In genomic region chr15:78403301-78403741, GRCm38 (mm10) we compare ENCODE assay signal across 9 mouse cellular contexts. TPM values are rescaled to one million over a fixed set of nuclear protein-coding genes. Genes with fewer than 3 reads are reported as not detected.
DNase-seq lines count a peak whose midpoint lies in the region; ATAC-seq and TF ChIP-seq lines count a peak whose summit lies in the region.
"Had no signal": no experiment of that assay in that cellular context is flagged by ENCODE, and none has a peak within 500 bp of the region (broad histone marks: within the 10 kb centered on the region; RNA-seq: fewer than 3 reads in every experiment).

No protein-coding gene starts in this region.

- no peak for ATAC-seq in lung, postnatal 0 days
- no peak for ATAC-seq in CD4-positive, CD25-positive, alpha-beta regulatory T cell, adult 4 months

- H3K27ac ChIP-seq in lung, postnatal 0 days (ENCODE audit: low read length): peak overlapping the region; percentile 98
- H3K27ac ChIP-seq: limb, embryonic 12.5 days had no signal

- H3K4me3 ChIP-seq in lung, postnatal 0 days (ENCODE audit: low read depth, low read length): no peak overlapping the region
- H3K4me3 ChIP-seq: limb, embryonic 12.5 days had no signal

- peaks cover 39% of the 10 kb centered on the region for H3K4me1 ChIP-seq in lung, postnatal 0 days (ENCODE audit: insufficient read depth, low read depth, low read length)

- TF ChIP-seq EP300 in lung, postnatal 0 days (IDR thresholded peaks at IDR 0.05): no peak

- peak; percentile 48 to 61 for DNase-seq in lung, adult 18-20 months
- DNase-seq in lung, postnatal 14 days: no peak
- peak; percentile 72 for DNase-seq in adrenal gland, postnatal 25 days
- DNase-seq in kidney, adult 18-20 months: peak; percentile 69
- no peak for DNase-seq in lung, postnatal 0 days (ENCODE audit: low spot score)
- DNase-seq in gastrocnemius, postnatal 36 days: no peak
- no peak for DNase-seq in cerebellum, adult 18-20 months

- WGBS in lung, postnatal 0 days: 26% methylated on average over 3 of the region's 3 CpGs

- intact Hi-C loops in gastrocnemius, postnatal 36 days (cut with DNase I): loop anchor here (1.0 kb wide), 1 partner anchor 25 kb away; the partner anchor contains the start of gene Kctd17

- H3K4me2 ChIP-seq in lung, postnatal 0 days (replicated peaks; ENCODE audit: low read depth, low read length): peak overlapping the region; percentile 80
- H3K4me2 ChIP-seq: limb, embryonic 12.5 days had no signal

- H3K9me3 ChIP-seq in lung, postnatal 0 days (ENCODE audit: low read length): no peaks in the 10 kb centered on the region
- H3K9me3 ChIP-seq: limb, embryonic 12.5 days had no signal

- no peaks in the 10 kb centered on the region for H3K36me3 ChIP-seq in lung, postnatal 0 days (ENCODE audit: insufficient read depth, low read length)
- H3K36me3 ChIP-seq: limb, embryonic 12.5 days had no signal

- TF ChIP-seq CTCF in lung, postnatal 0 days (IDR thresholded peaks at IDR 0.05): no peak

- H3K27me3 ChIP-seq in lung, postnatal 0 days (replicated peaks; ENCODE audit: insufficient read depth, low read length): no peaks in the 10 kb centered on the region

- H3K9ac ChIP-seq in lung, postnatal 0 days (replicated peaks; ENCODE audit: low read depth): 0 out of 2 replicates have a peak overlapping the region, but pooled peaks have one; percentile 12
- H3K9ac ChIP-seq: limb, embryonic 12.5 days had no signal

RNA-seq across cellular contexts. Expression of gene Tst, which starts 2.4 kb away (rescaled TPM):
- 246 and 299 TPM in 2 replicates for total RNA-seq in adrenal gland, postnatal 25 days (2021)
- polyA plus RNA-seq in lung, postnatal 0 days (2015; fragmentation: Nextera tagmentation; extraction: Ambion mirVana): 160 and 171 TPM in 2 replicates
- 1 to 10 TPM; 1.6 to 2.8 TPM for polyA plus RNA-seq in CD4-positive, CD25-positive, alpha-beta regulatory T cell, adult 4 months (2017; shearing (Covaris generic))
- 10 to 100 TPM; 22.1 to 24.1 TPM for total RNA-seq in gastrocnemius, postnatal 36 days (2021)

RNA-seq across cellular contexts. Expression of gene Mpst, which starts 2.9 kb away (rescaled TPM):
- total RNA-seq in adrenal gland, postnatal 25 days (2021): 56.9 and 61.7 TPM in 2 replicates
- 4.1 TPM in 2 replicates for polyA plus RNA-seq in lung, postnatal 0 days (2015; fragmentation: Nextera tagmentation; extraction: Ambion mirVana)
- polyA plus RNA-seq in CD4-positive, CD25-positive, alpha-beta regulatory T cell, adult 4 months (2017; shearing (Covaris generic)): 1 to 10 TPM; 1.2 to 5.7 TPM
- total RNA-seq in gastrocnemius, postnatal 36 days (2021): 10 to 100 TPM; 55.3 to 59.5 TPM

RNA-seq across cellular contexts. Expression of gene Tex33, which starts 7.6 kb away (rescaled TPM):
- total RNA-seq in adrenal gland, postnatal 25 days (2021): not detected in 2 replicates
- polyA plus RNA-seq in lung, postnatal 0 days (2015; fragmentation: Nextera tagmentation; extraction: Ambion mirVana): not detected in 2 replicates
- not detected for polyA plus RNA-seq in CD4-positive, CD25-positive, alpha-beta regulatory T cell, adult 4 months (2017; shearing (Covaris generic))
- total RNA-seq in gastrocnemius, postnatal 36 days (2021): not detected
- polyA plus RNA-seq: limb, embryonic 12.5 days had no signal

RNA-seq across cellular contexts. Expression of gene Kctd17, which starts 25.0 kb away (rescaled TPM):
- 73.5 and 84.3 TPM in 2 replicates for total RNA-seq in adrenal gland, postnatal 25 days (2021)
- polyA plus RNA-seq in lung, postnatal 0 days (2015; fragmentation: Nextera tagmentation; extraction: Ambion mirVana): 23.4 and 27.4 TPM in 2 replicates
- 1 to 10 TPM; 5.1 to 5.5 TPM for polyA plus RNA-seq in CD4-positive, CD25-positive, alpha-beta regulatory T cell, adult 4 months (2017; shearing (Covaris generic))
- 10 to 100 TPM; 14.2 to 15.9 TPM for total RNA-seq in gastrocnemius, postnatal 36 days (2021)

Comparison
In these comparisons a context has a peak if more than half of its experiments do, and no peak if none do; other contexts are left out.
1. DNase-seq: peak in lung, adult 18-20 months (2 of 2), adrenal gland, postnatal 25 days (single experiment) and kidney, adult 18-20 months (single experiment); none in lung, postnatal 14 days (single experiment), lung, postnatal 0 days (single experiment), gastrocnemius, postnatal 36 days (0 of 2) and cerebellum, adult 18-20 months (0 of 2).